Mouse (Mus musculus): ENCODE data around the gene Vsig10.

Vsig10 gene

GRCm38 (mm10) chr5:117380199-117380598, 61.3 kb downstream of the Vsig10 start:
- no peak for DNase-seq (ENCODE audit: low read depth, low spot score)

- DNase-seq (ENCODE audit: low read depth, low spot score): no peak
Observed at GRCm38 (mm10) chr5:117381785-117382184, 62.9 kb downstream of the Vsig10 start.

DNA sequence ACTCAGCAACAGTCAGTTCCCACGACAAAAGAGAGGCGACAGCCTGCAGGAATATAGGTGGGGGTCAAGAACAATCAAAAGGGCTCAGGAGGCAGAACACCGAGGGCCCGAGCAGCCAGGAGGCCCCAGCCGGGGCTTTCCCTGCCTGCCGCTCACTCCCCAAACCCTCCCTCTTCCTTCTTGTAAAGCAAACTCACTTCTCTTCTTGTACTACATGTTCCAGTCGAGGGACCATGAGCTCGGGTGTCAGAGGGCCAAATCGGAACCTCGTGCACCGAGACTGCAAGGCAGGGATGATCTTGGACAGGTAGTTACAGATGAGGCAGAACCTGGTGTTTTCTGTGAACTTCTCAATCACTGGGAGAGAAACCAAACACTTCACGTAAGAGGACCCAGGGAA, 64.3 kb downstream of the Vsig10 start:
- no peak for DNase-seq (ENCODE audit: low read depth, low spot score)

GRCm38 (mm10) chr5:117388296-117388751, 69.4 kb downstream of the Vsig10 start:
- DNase-seq (ENCODE audit: low read depth, low spot score): no peak

GRCm38 (mm10) chr5:117388877-117389276, 70.0 kb downstream of the Vsig10 start, which contains the start of gene Rfc5:
TSS of gene Rfc5 (minus strand) at chr5:117389047.
- peak; percentile 82 for DNase-seq (ENCODE audit: low read depth, low spot score)

GRCm38 (mm10) chr5:117390895-117391294, 72.0 kb downstream of the Vsig10 start:
- DNase-seq (ENCODE audit: low read depth, low spot score): no peak

DNA sequence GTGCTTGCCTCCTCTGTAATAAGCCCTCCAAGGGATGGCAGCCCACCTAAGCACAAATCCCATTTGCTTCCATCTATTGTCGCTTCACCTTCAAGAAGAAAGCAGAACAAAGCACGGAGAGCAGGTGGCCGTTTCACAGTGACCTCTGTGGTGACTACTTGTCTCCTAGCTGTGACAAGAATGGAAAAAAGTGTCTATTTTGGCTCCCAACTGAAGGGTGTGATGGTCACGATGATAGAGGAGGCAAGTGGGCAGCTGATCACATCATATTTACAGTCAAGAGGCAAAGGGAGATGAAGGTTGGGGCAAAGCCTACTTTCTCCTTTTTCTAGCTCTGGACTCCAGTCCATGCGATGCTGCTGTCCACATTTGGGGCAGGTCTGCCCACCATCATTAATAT, 77.0 kb downstream of the Vsig10 start:
- DNase-seq (ENCODE audit: low read depth, low spot score): no peak

GRCm38 (mm10) chr5:117396596-117397014, 77.7 kb downstream of the Vsig10 start:
- DNase-seq (ENCODE audit: low read depth, low spot score): no peak

DNA sequence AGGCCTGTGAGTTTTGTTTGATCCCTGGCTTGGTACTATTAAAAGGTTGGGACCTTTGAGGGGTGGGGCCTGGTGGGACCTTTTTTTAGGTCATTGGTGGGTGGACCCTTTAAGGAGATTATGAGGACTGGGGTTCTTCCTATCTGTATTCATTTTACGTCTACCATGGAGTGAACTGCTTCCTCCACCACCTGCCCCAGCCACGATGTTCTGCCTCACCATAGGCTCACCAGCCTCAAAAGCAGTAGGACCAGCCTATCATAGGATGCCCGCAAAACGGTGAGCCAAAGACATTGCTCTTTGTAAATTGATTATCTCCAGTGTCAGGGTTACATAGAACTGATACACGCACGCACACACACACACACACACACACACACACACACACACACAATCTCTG, 78.5 kb downstream of the Vsig10 start:
- no peak for DNase-seq (ENCODE audit: low read depth, low spot score)

DNA sequence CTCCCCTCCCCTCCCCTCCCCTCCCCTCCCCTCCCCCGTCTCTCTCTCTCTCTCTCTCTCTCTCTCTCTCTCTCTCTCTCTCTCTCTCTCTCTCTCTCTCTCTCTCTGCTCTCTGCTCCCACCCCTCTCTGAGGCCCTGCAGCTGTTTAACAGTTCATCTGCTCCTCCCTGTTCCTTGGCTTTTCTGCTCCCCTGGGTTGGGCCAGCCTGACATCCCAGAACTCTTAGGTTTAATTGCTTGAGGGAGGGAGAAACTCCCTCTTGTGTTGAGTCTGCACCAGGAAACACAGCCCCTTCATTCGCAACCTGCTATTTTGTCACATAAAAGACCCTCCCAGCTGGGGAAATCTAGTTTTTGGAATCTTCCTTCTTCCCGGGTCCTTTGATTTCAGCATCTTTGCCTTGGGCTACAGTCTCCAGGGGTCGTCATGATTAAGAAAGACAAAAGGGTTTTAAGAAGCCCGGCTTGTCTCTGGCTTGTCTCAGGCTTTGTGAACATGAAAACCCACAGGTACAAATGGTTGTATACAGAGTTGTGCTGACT, 79.2 kb downstream of the Vsig10 start:
- no peak for DNase-seq (ENCODE audit: low read depth, low spot score)

DNA sequence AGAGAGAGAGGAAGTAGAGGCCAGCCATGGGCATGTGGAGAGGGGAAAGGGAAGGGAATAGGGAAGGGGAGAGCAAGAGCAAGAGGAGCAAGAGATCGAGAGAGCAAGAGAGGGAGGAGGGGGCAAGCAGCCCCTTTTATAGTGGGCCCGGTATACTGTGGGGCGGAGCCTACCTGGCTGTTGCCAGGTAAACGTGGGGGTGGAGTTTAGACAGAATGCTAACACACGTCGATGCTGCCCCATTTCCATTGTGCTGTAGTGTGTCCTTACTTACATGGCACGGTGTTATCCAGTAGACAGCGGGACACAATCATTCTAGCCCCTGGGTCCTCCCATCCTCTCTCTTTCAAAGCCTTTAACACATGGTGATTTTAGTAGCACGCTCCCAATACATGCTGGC, 80.4 kb downstream of the Vsig10 start:
- DNase-seq (ENCODE audit: low read depth, low spot score): no peak

DNA sequence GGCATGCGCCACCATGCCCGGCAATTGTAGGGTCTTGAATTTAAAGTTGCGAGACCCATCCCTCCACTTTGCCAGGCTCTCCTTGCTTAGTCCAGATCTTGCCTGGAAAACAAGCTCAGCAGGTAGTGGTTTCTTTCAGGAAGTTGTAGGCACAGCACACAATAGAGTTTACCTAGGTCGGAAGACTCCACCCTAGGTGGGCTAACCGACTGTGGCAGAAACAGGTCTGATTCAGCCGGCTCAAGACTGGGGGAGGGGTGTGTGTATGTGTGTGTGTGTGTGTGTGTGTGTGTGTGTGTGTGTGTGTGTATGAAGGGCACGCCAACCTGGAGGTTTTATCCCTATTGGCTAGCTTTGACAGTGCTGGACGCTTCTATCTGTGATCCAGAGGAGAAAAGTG, 84.7 kb downstream of the Vsig10 start:
- no peak for DNase-seq (ENCODE audit: low read depth, low spot score)
